Mouse (Mus musculus) right cerebral cortex, postnatal 4 days (tissue): ENCODE measurements around the gene Tbc1d2.

Source experiments
- DNase-seq: peaks from one replicate; pipeline ENCODE4 v3.0.0-alpha.2; 2022

Tbc1d2 gene

GRCm38 (mm10) chr4:46650086-46650753 is at the start of gene Tbc1d2:
Gene Tbc1d2 (minus strand): TSS chr4:46650209.
- peak; percentile 87 for DNase-seq

- no peak for DNase-seq
Measured at GRCm38 (mm10) chr4:46696467-46696866, 46.5 kb upstream of the Tbc1d2 start.

GRCm38 (mm10) chr4:46690565-46690964 is 40.6 kb upstream of the Tbc1d2 start:
- no peak for DNase-seq

GRCm38 (mm10) chr4:46690023-46690420 is 40.0 kb upstream of the Tbc1d2 start:
- no peak for DNase-seq

GRCm38 (mm10) chr4:46689397-46690022 is 39.5 kb upstream of the Tbc1d2 start:
- DNase-seq = peak; percentile 78

- no peak for DNase-seq
Measured at GRCm38 (mm10) chr4:46688213-46688832, 38.3 kb upstream of the Tbc1d2 start.

- DNase-seq = peak; percentile 38
Measured at GRCm38 (mm10) chr4:46684160-46684559, 34.2 kb upstream of the Tbc1d2 start.

GRCm38 (mm10) chr4:46676646-46677045 is 26.6 kb upstream of the Tbc1d2 start:
- DNase-seq = no peak

GRCm38 (mm10) chr4:46675992-46676391 is 26.0 kb upstream of the Tbc1d2 start:
- DNase-seq = no peak

GRCm38 (mm10) chr4:46675272-46675785 is 25.3 kb upstream of the Tbc1d2 start:
- no peak for DNase-seq

GRCm38 (mm10) chr4:46668620-46669019 is 18.6 kb upstream of the Tbc1d2 start:
- no peak for DNase-seq

GRCm38 (mm10) chr4:46666420-46666819 is 16.4 kb upstream of the Tbc1d2 start:
- no peak for DNase-seq

GRCm38 (mm10) chr4:46665371-46665774 is 15.4 kb upstream of the Tbc1d2 start:
- no peak for DNase-seq

- no peak for DNase-seq
Measured at GRCm38 (mm10) chr4:46664123-46665009, 14.4 kb upstream of the Tbc1d2 start.

GRCm38 (mm10) chr4:46661433-46661832 is 11.4 kb upstream of the Tbc1d2 start:
- DNase-seq = no peak

- DNase-seq = no peak
Measured at GRCm38 (mm10) chr4:46658946-46659345, 8.9 kb upstream of the Tbc1d2 start.

- DNase-seq = peak; percentile 89
Measured at GRCm38 (mm10) chr4:46657116-46657515, 7.1 kb upstream of the Tbc1d2 start.

- DNase-seq = no peak
Measured at GRCm38 (mm10) chr4:46655956-46656355, 5.9 kb upstream of the Tbc1d2 start.

GRCm38 (mm10) chr4:46655298-46655697 is 5.3 kb upstream of the Tbc1d2 start:
- no peak for DNase-seq

GRCm38 (mm10) chr4:46649161-46649560 is 848 bp downstream of the Tbc1d2 start:
- DNase-seq = no peak

GRCm38 (mm10) chr4:46643676-46644112 is 6.3 kb downstream of the Tbc1d2 start:
- DNase-seq = no peak

GRCm38 (mm10) chr4:46642924-46643675 is 6.9 kb downstream of the Tbc1d2 start:
- no peak for DNase-seq
